ENCODE assay signal across 22 mouse cellular contexts in the genomic region with DNA sequence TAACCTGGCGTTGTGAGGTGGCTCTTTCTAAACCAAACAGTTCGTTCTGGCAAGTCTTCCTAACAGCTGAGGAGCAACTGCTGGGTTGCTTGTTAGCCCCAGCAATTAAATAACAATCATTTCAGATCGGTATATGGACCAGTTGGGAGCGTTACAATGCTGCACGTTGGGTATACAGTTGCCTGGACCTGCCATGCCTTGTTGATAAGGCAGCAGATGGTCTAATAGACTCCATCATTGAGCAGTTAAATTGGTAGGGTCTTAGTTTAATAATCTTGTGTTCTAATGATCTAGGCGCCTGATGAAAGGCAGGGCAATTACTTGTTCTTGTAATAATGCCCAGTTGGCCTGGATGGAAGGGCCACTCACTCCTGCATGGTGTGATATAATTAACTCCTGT.
A peak's percentile ranks its signal among the peaks of the same experiment; 100 is the strongest.
DNase-seq lines count a peak whose midpoint lies in the region; ATAC-seq lines count a peak whose summit lies in the region.
"Had no signal": no experiment of that assay in that cellular context is flagged by ENCODE, and none has a peak within 500 bp of the region (broad histone marks: within the 10 kb centered on the region; RNA-seq: fewer than 3 reads in every experiment).

No protein-coding gene starts in this region.

- H3K36me3 ChIP-seq in forebrain, embryonic 11.5 days (ENCODE audit: control insufficient read depth, insufficient read depth, low read length), result no peaks in the 10 kb centered on the region
- H3K36me3 ChIP-seq in forebrain, embryonic 13.5 days (ENCODE audit: poor library complexity, severe bottlenecking), result no peaks in the 10 kb centered on the region
- no peaks in the 10 kb centered on the region for H3K36me3 ChIP-seq in forebrain, embryonic 16.5 days (ENCODE audit: control insufficient read depth, insufficient read depth)
- H3K36me3 ChIP-seq: hindbrain, embryonic 12.5 days; hindbrain, embryonic 15.5 days; intestine, embryonic 15.5 days had no signal

- no peaks in the 10 kb centered on the region for H3K9me3 ChIP-seq in forebrain, embryonic 11.5 days (ENCODE audit: control insufficient read depth, low read length)
- H3K9me3 ChIP-seq in forebrain, embryonic 13.5 days (replicated peaks), result no peaks in the 10 kb centered on the region
- no peaks in the 10 kb centered on the region for H3K9me3 ChIP-seq in forebrain, embryonic 16.5 days (ENCODE audit: control insufficient read depth, low read length)
- H3K9me3 ChIP-seq: hindbrain, embryonic 12.5 days; hindbrain, embryonic 15.5 days; intestine, embryonic 15.5 days had no signal

- peaks cover 2% of the 10 kb centered on the region; the same call in 1 of the 2 replicates for H3K4me1 ChIP-seq in forebrain, embryonic 11.5 days (replicated peaks; ENCODE audit: control insufficient read depth, insufficient read depth, low read length)
- peaks cover 16% of the 10 kb centered on the region; the same call in 1 of the 2 replicates for H3K4me1 ChIP-seq in forebrain, embryonic 13.5 days
- 0 out of 2 replicates have a peak, but pooled peaks cover 4% of the 10 kb centered on the region for H3K4me1 ChIP-seq in forebrain, embryonic 16.5 days (replicated peaks; ENCODE audit: control insufficient read depth, insufficient read depth, low read length)
- H3K4me1 ChIP-seq: hindbrain, embryonic 15.5 days; intestine, embryonic 15.5 days had no signal

- no peak; the same call in 1 of the 2 replicates for ATAC-seq in forebrain, embryonic 11.5 days (replicated peaks; ENCODE audit: low FRiP score)
- peak; percentile 51; the same call in 1 of the 2 replicates for ATAC-seq in forebrain, embryonic 13.5 days
- peak; percentile 67 for ATAC-seq in forebrain, embryonic 16.5 days
- ATAC-seq: CD4-positive, CD25-positive, alpha-beta regulatory T cell, adult 4 months; intestine, embryonic 15.5 days had no signal

- no peak for DNase-seq in forebrain, embryonic 11.5 days (ENCODE audit: low spot score)
- no peak for DNase-seq in liver
- no peak for DNase-seq in gastrocnemius, adult 18-20 months (ENCODE audit: low spot score)
- DNase-seq in heart, adult 9 months (ENCODE audit: low spot score in 2 of 2), result no peak
- DNase-seq: adrenal gland, adult 2 months; adrenal gland, postnatal 14 days; cerebellum, adult 11-12 months; cerebellum, adult 8-10 months; cerebellum, postnatal 10 days; cerebellum, postnatal 36 days; embryo, embryonic 11 days; gastrocnemius, postnatal 10 days; gastrocnemius, postnatal 36 days; heart, adult 2 months; kidney, adult 18-20 months had no signal

- no peaks in the 10 kb centered on the region for H3K27me3 ChIP-seq in forebrain, embryonic 11.5 days (ENCODE audit: control insufficient read depth, insufficient read depth, low read length)
- H3K27me3 ChIP-seq in forebrain, embryonic 13.5 days, result peaks cover 11% of the 10 kb centered on the region; the same call in 1 of the 2 replicates
- no peaks in the 10 kb centered on the region for H3K27me3 ChIP-seq in forebrain, embryonic 16.5 days (replicated peaks; ENCODE audit: control insufficient read depth, insufficient read depth, low read length)
- H3K27me3 ChIP-seq: hindbrain, embryonic 12.5 days; hindbrain, embryonic 15.5 days; intestine, embryonic 15.5 days had no signal

- no peak overlapping the region for H3K9ac ChIP-seq in forebrain, embryonic 11.5 days (ENCODE audit: low read length)
- no peak overlapping the region for H3K9ac ChIP-seq in forebrain, embryonic 13.5 days
- H3K9ac ChIP-seq in forebrain, embryonic 16.5 days (replicated peaks; ENCODE audit: low read depth, low read length), result no peak overlapping the region
- H3K9ac ChIP-seq: hindbrain, embryonic 12.5 days; hindbrain, embryonic 15.5 days; intestine, embryonic 15.5 days had no signal

- no peak overlapping the region for H3K4me2 ChIP-seq in forebrain, embryonic 11.5 days (ENCODE audit: low read depth, low read length, severe bottlenecking)
- H3K4me2 ChIP-seq in forebrain, embryonic 13.5 days, result no peak overlapping the region
- H3K4me2 ChIP-seq in forebrain, embryonic 16.5 days (ENCODE audit: low read length), result no peak overlapping the region
- H3K4me2 ChIP-seq: heart, embryonic 11.5 days; hindbrain, embryonic 12.5 days; hindbrain, embryonic 15.5 days; intestine, embryonic 15.5 days had no signal

- WGBS in forebrain, embryonic 11.5 days, result 72% methylated on average over 6 of the region's 6 CpGs
- WGBS in forebrain, embryonic 13.5 days, result 52% methylated on average over 6 of the region's 6 CpGs
- 24% methylated on average over 6 of the region's 6 CpGs for WGBS in forebrain, embryonic 16.5 days

- no peak overlapping the region for H3K4me3 ChIP-seq in forebrain, embryonic 11.5 days (ENCODE audit: low read depth, low read length)
- H3K4me3 ChIP-seq in forebrain, embryonic 13.5 days, result no peak overlapping the region
- no peak overlapping the region for H3K4me3 ChIP-seq in forebrain, embryonic 16.5 days (replicated peaks; ENCODE audit: low read length)
- H3K4me3 ChIP-seq: heart, adult 2 months; hindbrain, embryonic 12.5 days; hindbrain, embryonic 15.5 days; intestine, embryonic 15.5 days had no signal

- H3K27ac ChIP-seq in forebrain, embryonic 11.5 days (ENCODE audit: low read depth, low read length), result peak overlapping the region; percentile 58; the same call in 1 of the 2 replicates
- peak overlapping the region; percentile 6 for H3K27ac ChIP-seq in forebrain, embryonic 13.5 days
- H3K27ac ChIP-seq in forebrain, embryonic 16.5 days (ENCODE audit: low read length), result no peak overlapping the region
- H3K27ac ChIP-seq: heart, adult 2 months; hindbrain, embryonic 12.5 days; hindbrain, embryonic 15.5 days; intestine, embryonic 15.5 days had no signal
